15 mouse cellular contexts compared by ENCODE assay signal in genomic region chr8:117420841-117421534, GRCm38 (mm10).
A peak's percentile ranks its signal among the peaks of the same experiment; 100 is the strongest.
DNase-seq lines count a peak whose midpoint lies in the region; ATAC-seq and TF ChIP-seq lines count a peak whose summit lies in the region.
"Had no signal": no experiment of that assay in that cellular context is flagged by ENCODE, and none has a peak within 500 bp of the region (broad histone marks: within the 10 kb centered on the region; RNA-seq: fewer than 3 reads in every experiment).

No protein-coding gene starts in this region.

- H3K27ac ChIP-seq in heart, embryonic 10.5 days, result no peak overlapping the region
- H3K27ac ChIP-seq in heart, adult 2 months, result peak overlapping the region; percentile 64
- no peak overlapping the region for H3K27ac ChIP-seq in forebrain, embryonic 13.5 days
- H3K27ac ChIP-seq: forebrain, embryonic 15.5 days; limb, embryonic 12.5 days; lung, embryonic 15.5 days had no signal

- intact Hi-C loops in heart, adult 2 months (cut with DNase I), result loop anchor here (5.0 kb wide), 1 partner anchor 39 kb away; no protein-coding TSS in a partner anchor
- intact Hi-C loops in gastrocnemius, postnatal 14 days (cut with DNase I; ENCODE audit: low total_unique reads), result no loop called here

- no peak overlapping the region for H3K4me3 ChIP-seq in heart, embryonic 10.5 days
- no peak overlapping the region for H3K4me3 ChIP-seq in heart, adult 2 months
- H3K4me3 ChIP-seq in forebrain, embryonic 13.5 days, result no peak overlapping the region
- H3K4me3 ChIP-seq: forebrain, embryonic 15.5 days; limb, embryonic 12.5 days; lung, embryonic 15.5 days had no signal

- H3K4me2 ChIP-seq in forebrain, embryonic 13.5 days, result no peak overlapping the region
- H3K4me2 ChIP-seq: forebrain, embryonic 15.5 days; limb, embryonic 12.5 days; lung, embryonic 15.5 days had no signal

- TF ChIP-seq CTCF in heart, adult 2 months (IDR thresholded peaks at IDR 0.05), result peak; percentile 33

- no peaks in the 10 kb centered on the region for H3K9me3 ChIP-seq in heart, embryonic 10.5 days
- H3K9me3 ChIP-seq in forebrain, embryonic 13.5 days (replicated peaks), result no peaks in the 10 kb centered on the region
- H3K9me3 ChIP-seq: forebrain, embryonic 15.5 days; G1E; limb, embryonic 12.5 days; lung, embryonic 15.5 days had no signal

- H3K27me3 ChIP-seq in heart, embryonic 10.5 days (ENCODE audit: insufficient read depth, poor library complexity, severe bottlenecking), result no peaks in the 10 kb centered on the region
- H3K27me3 ChIP-seq in heart, adult 2 months (ENCODE audit: control insufficient read depth, insufficient read depth, low read length), result no peaks in the 10 kb centered on the region
- no peaks in the 10 kb centered on the region for H3K27me3 ChIP-seq in forebrain, embryonic 13.5 days
- H3K27me3 ChIP-seq: forebrain, embryonic 15.5 days; limb, embryonic 12.5 days; lung, embryonic 15.5 days had no signal

- peaks cover 37% of the 10 kb centered on the region for H3K4me1 ChIP-seq in heart, embryonic 10.5 days
- peaks cover 12% of the 10 kb centered on the region for H3K4me1 ChIP-seq in heart, adult 2 months (ENCODE audit: control insufficient read depth, insufficient read depth, low read length)
- 0 out of 2 replicates have a peak, but pooled peaks cover 4% of the 10 kb centered on the region for H3K4me1 ChIP-seq in forebrain, embryonic 13.5 days
- H3K4me1 ChIP-seq: limb, embryonic 12.5 days; lung, embryonic 15.5 days had no signal

- WGBS in heart, embryonic 10.5 days, result 87% methylated on average over 17 of the region's 17 CpGs
- 63% methylated on average over 17 of the region's 17 CpGs for WGBS in heart, adult 2 months
- 79% methylated on average over 17 of the region's 17 CpGs for WGBS in forebrain, embryonic 13.5 days

- no peak for TF ChIP-seq EP300 in heart, adult 2 months (IDR thresholded peaks at IDR 0.05; ENCODE audit: insufficient read depth, low read depth, low read length)

- peaks cover 50% of the 10 kb centered on the region for H3K36me3 ChIP-seq in heart, embryonic 10.5 days
- H3K36me3 ChIP-seq in heart, adult 2 months (ENCODE audit: control insufficient read depth, insufficient read depth, low read length), result no peaks in the 10 kb centered on the region
- H3K36me3 ChIP-seq in forebrain, embryonic 13.5 days (ENCODE audit: poor library complexity, severe bottlenecking), result peaks cover 54% of the 10 kb centered on the region

- no peaks in the 10 kb centered on the region for H3K79me2 ChIP-seq in heart, adult 2 months (replicated peaks; ENCODE audit: control insufficient read depth, insufficient read depth, low read length)

- peak; percentile 97 for DNase-seq in heart, adult 11 months
- DNase-seq in heart, embryonic 10.5 days (ENCODE audit: low spot score), result no peak
- peak; percentile 41 to 68 for DNase-seq in heart, adult 2 months
- DNase-seq in heart, postnatal 4 days, result peak; percentile 31
- DNase-seq in lung, postnatal 10 days, result peak; percentile 69
- DNase-seq in gastrocnemius, postnatal 14 days, result no peak
- DNase-seq in ovary, postnatal 10 days (ENCODE audit: low spot score), result no peak
- DNase-seq: cerebellum, postnatal 10 days; thymus, adult 18-20 months had no signal

- no peak for ATAC-seq in forebrain, embryonic 13.5 days
- ATAC-seq: forebrain, embryonic 15.5 days; inflammation-experienced regulatory T-cells, adult 6 months had no signal

- H3K9ac ChIP-seq in heart, adult 2 months (ENCODE audit: low read depth, low read length), result no peak overlapping the region
- no peak overlapping the region for H3K9ac ChIP-seq in forebrain, embryonic 13.5 days
- H3K9ac ChIP-seq: forebrain, embryonic 15.5 days; limb, embryonic 12.5 days; lung, embryonic 15.5 days had no signal

- TF ChIP-seq POLR2A in heart, adult 2 months (IDR thresholded peaks at IDR 0.05; ENCODE audit: insufficient read depth, low read depth, low read length), result no peak

Comparison
In these comparisons a context has a peak if more than half of its experiments do, and no peak if none do; other contexts are left out.
1. DNase-seq: peak in heart, adult 11 months (single experiment), heart, adult 2 months (2 of 2), heart, postnatal 4 days (single experiment) and lung, postnatal 10 days (single experiment); none in heart, embryonic 10.5 days (single experiment), gastrocnemius, postnatal 14 days (single experiment) and ovary, postnatal 10 days (single experiment).